Mouse (Mus musculus) T-cell, adult 2 months (primary cell): ENCODE results near the gene Adam20.
"Not testable (repeated sequence)": the region's sequence is repeated elsewhere in the genome, so short reads cannot be mapped to it uniquely, and the experiment has no call there.

Experiments
- DNase-seq: peaks from one replicate; pipeline ENCODE4 v3.0.0; 2022; ENCODE audit warnings: low spot score

Adam20 gene

DNA sequence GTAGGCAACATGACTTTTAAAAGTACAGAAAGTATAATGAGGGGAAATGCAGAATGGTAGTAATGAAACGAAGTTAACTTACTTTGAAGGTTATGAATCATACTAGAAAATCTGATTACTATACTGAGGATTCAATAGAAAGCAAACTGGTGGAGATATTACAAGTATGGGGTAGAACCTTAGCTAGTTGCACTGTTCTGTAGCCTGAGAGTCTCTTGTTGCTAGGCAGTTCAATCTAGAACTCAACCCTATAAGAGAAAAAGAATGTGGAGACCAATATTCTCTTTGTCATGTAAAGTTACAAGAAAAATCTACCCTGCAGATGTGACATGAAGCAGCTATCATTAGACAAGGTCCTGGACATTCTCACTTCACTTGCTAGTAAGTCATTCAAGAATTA is at the start of gene Adam20:
Adam20 (plus strand) TSS at position 301 of the 400 bp plus-strand sequence.
- DNase-seq, result not testable (repeated sequence)

DNA sequence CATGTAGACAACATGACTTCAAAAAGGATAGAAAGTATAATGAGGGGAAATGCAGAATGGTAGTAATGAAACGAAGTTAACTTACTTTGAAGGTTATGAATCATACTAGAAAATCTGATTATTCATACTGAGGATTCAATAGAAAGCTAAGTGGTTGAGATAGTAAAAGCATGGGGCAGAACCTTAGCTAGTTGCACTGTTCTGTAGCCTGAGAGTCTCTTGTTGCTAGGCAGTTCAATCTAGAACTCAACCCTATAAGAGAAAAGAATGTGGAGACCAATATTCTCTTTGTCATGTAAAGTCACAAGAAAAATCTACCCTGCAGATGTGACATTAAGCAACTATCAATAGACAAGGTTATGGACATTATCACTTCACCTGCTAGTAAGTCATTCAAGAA is 41.2 kb upstream of the Adam20 start, which contains the start of gene Adam25:
Adam25 (plus strand) TSS at position 301 of the 400 bp plus-strand sequence.
- DNase-seq, result not testable (repeated sequence)

DNA sequence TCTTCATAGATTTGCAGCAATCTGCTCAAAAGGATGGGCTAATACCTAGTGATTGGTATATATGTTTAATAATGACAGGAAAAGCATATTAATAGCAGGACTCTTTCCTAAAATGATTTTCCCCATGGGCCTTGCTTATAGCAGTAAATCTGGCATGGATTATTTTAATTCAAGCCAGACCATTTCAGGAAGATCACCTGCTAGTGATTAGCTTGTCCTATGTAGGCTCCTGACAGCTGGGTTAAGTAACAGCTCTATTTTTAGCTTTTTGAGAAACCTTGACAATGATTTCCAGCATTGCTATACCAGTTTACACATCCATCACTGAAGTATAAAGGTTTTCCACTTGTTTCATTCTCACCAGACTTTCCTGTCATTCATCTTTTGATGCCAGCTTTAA is 9.8 kb upstream of the Adam20 start:
- DNase-seq, result no peak

DNA sequence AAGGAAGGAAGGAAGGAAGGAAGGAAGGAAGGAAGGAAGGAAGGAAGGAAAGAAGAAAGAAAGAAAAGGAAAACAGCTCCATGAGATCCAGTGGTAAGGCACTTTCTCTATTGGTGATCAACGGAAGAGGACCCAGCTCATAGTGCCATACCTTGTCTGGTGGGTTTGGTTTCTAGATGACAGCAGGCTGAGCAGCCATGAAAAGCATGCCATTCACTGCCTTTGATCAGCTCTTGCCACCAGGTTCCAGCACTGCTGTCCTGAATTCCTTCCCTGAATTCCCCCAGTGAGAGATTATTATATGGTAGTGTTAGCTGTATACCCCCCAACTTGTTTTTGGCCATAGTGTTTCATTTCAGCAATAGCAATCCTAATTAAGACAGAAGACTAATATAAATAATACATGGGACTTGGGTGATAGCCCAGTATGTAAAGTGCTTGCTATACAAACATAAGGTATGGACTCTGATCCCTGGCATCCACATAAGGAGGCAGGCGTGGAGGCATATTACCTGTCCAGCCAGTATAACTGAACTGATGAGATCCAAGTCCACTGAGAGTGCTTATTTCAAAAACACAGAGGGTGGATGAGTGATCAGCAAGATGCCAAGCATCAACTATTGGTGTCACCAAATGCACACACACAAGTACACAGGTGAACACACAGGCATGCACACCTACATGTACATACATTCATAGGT is 10.5 kb downstream of the Adam20 start:
- DNase-seq, result no peak
